Mouse (Mus musculus) liver, embryonic 14.5 days (tissue): ENCODE measurements around the gene Anapc2. TPM values are rescaled to one million over a fixed set of nuclear protein-coding genes. Genes with fewer than 3 reads are reported as not detected.
"Not testable (repeated sequence)": the region's sequence is repeated elsewhere in the genome, so short reads cannot be mapped to it uniquely, and the experiment has no call there.

Experiments used
- ATAC-seq: fragments of 200-750 bp; cut with Nextera tagmentation; 2 replicates; pipeline ENCODE4 v1.8.0; 2017; ENCODE audit warnings: moderate number of reproducible peaks, mild to moderate bottlenecking, moderate library complexity; ENCODE audit not compliant: insufficient read depth
- DNase-seq, 3 experiments: peaks; one replicate each; pipeline ENCODE4 v3.0.0-alpha.2; 2012 to 2013; ENCODE audit warnings: low read depth in 3 of 3, low spot score in 3 of 3
- H3K27ac ChIP-seq: fragments of 300-500 bp; sonication (generic); 2 replicates; pipeline ENCODE4 v1.5.1; 2014; ENCODE audit warnings: moderate library complexity, mild to moderate bottlenecking, control low read depth, inconsistent platforms
- H3K27me3 ChIP-seq: fragments of 300-500 bp; sonication (generic); 2 replicates; pipeline ENCODE4 v1.6.1; 2014; ENCODE audit warnings: mild to moderate bottlenecking, low read length, moderate library complexity; ENCODE audit not compliant: control insufficient read depth, insufficient read depth
- H3K36me3 ChIP-seq: fragments of 300-500 bp; sonication (generic); replicated peaks from 2 replicates; pipeline ENCODE4 v1.6.1; 2014; ENCODE audit warnings: low read depth; ENCODE audit not compliant: control insufficient read depth, insufficient read depth
- H3K4me1 ChIP-seq, 2 experiments: fragments of 200-500 bp in 1 of 2; fragments of 300-500 bp in 1 of 2; sonication (generic) in 1 of 2; replicated peaks; 2 replicates each; pipeline ENCODE4 v1.6.1; 2012 to 2014; ENCODE audit warnings: antibody characterized with exemption in 1 of 2, inconsistent platforms in 1 of 2, low read length in 1 of 2; ENCODE audit not compliant: control insufficient read depth in 2 of 2, insufficient read depth in 2 of 2
- H3K4me2 ChIP-seq: fragments of 300-500 bp; sonication (generic); 2 replicates; pipeline ENCODE4 v1.6.1; 2014; ENCODE audit warnings: low read depth, mild to moderate bottlenecking, control low read depth, moderate library complexity
- H3K4me3 ChIP-seq, 2 experiments: fragments of 200-500 bp in 1 of 2; fragments of 300-500 bp in 1 of 2; sonication (generic) in 1 of 2; 2 replicates each; pipeline ENCODE4 v1.5.1; 2012 to 2014; ENCODE audit warnings: low read depth in 2 of 2, low read length in 2 of 2, mild to moderate bottlenecking in 2 of 2, control low read depth in 1 of 2, inconsistent platforms in 1 of 2, moderate library complexity in 1 of 2; ENCODE audit not compliant: insufficient read depth in 1 of 2
- H3K9ac ChIP-seq: fragments of 300-500 bp; sonication (generic); replicated peaks from 2 replicates; pipeline ENCODE4 v1.6.1; 2014; ENCODE audit warnings: mild to moderate bottlenecking, control low read depth, moderate library complexity
- H3K9me3 ChIP-seq: fragments of 300-500 bp; sonication (generic); 2 replicates; pipeline ENCODE4 v1.6.1; 2016; ENCODE audit warnings: low read length, mixed read lengths; ENCODE audit not compliant: control insufficient read depth
- CTCF ChIP-seq: IDR thresholded peaks from 2 replicates; pipeline ENCODE4 v1.5.1; 2016; ENCODE audit warnings: antibody characterized with exemption, low read depth, control low read depth
- EP300 ChIP-seq: IDR thresholded peaks from 2 replicates; pipeline ENCODE4 v1.6.1; 2016; ENCODE audit warnings: antibody characterized with exemption, low read depth
- WGBS: fragments of 180-500 bp; shearing (Covaris S2); extraction: QIAGEN DNeasy Blood & Tissue Kit; methylation state at CpG from one replicate; pipeline ENCODE4 v1.1.7; 2014; ENCODE audit not compliant: insufficient replicate concordance; 5-methylcytosine and 5-hydroxymethylcytosine counted together
- polyA plus RNA-seq, 2 experiments: library from polyadenylated mRNA; depleted of rRNA in 1 of 2; stranded (reverse) in 1 of 2; unstranded in 1 of 2; fragments of >200 nt; fragmentation: Nextera tagmentation in 1 of 2; extraction: Ambion mirVana in 1 of 2; gene quantifications; 2 replicates each; pipeline versions ENCODE4 v1.2.1 to v1.2.3; 2012 to 2014

The Anapc2 gene
- polyA plus RNA-seq, 2 experiments: 23.8 to 30.2 TPM

DNA sequence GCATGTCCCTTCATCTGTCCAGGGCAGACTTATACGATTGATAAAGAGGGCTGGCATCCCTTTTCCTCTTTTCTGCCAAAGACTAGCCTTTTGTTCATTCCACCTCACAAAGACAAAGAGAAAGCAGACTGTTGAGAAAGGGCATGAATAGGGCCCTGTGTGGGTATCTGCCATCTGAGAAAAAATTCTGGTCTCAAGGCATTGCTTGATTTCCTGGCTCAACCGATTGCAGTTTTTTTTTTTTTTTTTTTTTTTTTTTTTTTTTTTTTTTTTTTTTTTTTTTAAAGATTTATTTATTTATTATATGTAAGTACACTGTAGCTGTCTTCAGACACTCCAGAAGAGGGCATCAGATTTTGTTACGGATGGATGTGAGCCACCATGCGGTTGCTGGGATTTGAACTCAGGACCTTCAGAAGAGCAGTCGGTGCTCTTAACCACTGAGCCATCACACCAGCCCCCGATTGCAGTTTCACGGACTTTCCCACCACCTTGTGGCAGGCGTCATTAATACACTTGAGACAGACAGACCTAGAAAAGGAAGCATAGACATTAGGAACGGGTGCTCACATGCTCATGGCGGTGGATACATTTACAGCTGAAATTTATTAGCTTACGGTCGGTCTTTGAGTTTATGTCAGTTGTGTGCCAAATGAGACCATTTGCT is 15.7 kb upstream of the Anapc2 start:
- Histone ChIP-seq H3K9ac (peak overlapping the region; percentile 82; the same call in 1 of the 2 replicates), H3K4me3 (peak overlapping the region; percentile 81 to 92), H3K4me2 (peak overlapping the region; percentile 87), H3K4me1 (peaks cover 6 to 10% of the 10 kb centered on the region in 2 experiments)
- not testable (repeated sequence) for H3K36me3 ChIP-seq, H3K27me3 ChIP-seq, ATAC-seq, H3K27ac ChIP-seq, H3K9me3 ChIP-seq
- peak; percentile 41 to 64 (median 55) for DNase-seq
- 27% methylated on average over 10 of the region's 12 CpGs for WGBS
- TF ChIP-seq CTCF: peak; percentile 58

DNA sequence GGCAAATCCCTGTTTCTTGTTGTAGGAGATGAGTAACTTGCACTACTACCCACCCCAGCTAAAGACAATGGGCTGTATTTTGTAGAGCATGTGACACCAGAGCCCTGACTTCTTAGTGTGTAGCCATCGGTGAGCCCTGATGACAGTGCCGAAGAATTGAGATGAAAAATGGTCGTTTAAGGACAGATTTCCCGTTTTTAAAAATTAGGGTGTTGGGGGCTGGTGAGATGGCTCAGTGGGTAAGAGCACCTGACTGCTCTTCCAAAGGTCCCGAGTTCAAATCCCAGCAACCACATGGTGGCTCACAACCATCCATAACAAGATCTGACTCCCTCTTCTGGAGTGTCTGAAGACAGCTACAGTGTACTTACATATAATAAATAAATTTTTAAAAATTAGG is 15.0 kb upstream of the Anapc2 start:
- H3K4me3 ChIP-seq, DNase-seq, H3K27ac ChIP-seq, ATAC-seq, H3K4me2 ChIP-seq, H3K9ac ChIP-seq, H3K9me3 ChIP-seq, H3K36me3 ChIP-seq, H3K27me3 ChIP-seq: not testable (repeated sequence)
- H3K4me1 ChIP-seq: peaks cover 6 to 16% of the 10 kb centered on the region in 2 experiments
- WGBS: 69% methylated on average over 5 of the region's 5 CpGs

DNA sequence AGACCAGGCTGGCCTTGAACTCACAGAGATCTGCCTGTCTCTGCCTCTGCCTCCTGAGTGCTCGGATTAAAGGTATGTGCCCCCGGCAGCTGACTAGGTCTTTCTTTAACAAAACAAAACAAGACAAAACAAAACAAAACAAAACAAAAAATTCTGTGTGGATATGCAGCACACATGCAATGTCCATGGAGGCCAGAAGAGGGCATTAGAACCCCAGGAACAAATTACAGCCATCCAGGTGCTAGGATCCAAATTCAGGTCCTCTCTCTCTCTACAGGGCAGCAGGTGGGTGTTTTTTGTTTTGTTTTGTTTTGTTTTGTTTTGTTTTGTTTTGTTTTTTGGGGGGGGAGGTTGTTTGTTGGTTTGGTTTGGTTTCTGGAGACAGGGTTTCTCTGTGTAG is 13.4 kb upstream of the Anapc2 start:
- H3K27me3 ChIP-seq: no peaks in the 10 kb centered on the region
- no peak overlapping the region for H3K9ac ChIP-seq
- no peak overlapping the region for H3K4me2 ChIP-seq
- H3K27ac ChIP-seq: no peak overlapping the region
- ATAC-seq: no peak
- DNase-seq: no peak
- no peak overlapping the region for H3K4me3 ChIP-seq
- peaks cover 6 to 16% of the 10 kb centered on the region in 2 experiments for H3K4me1 ChIP-seq
- H3K9me3 ChIP-seq: no peaks in the 10 kb centered on the region
- no peaks in the 10 kb centered on the region for H3K36me3 ChIP-seq
- TF ChIP-seq EP300 (0 out of 2 replicates have a peak, but pooled peaks have one; percentile 10), CTCF (peak; percentile 72)
- WGBS: 29% methylated on average over 2 of the region's 2 CpGs

- Histone ChIP-seq H3K9ac (peak overlapping the region; percentile 60), H3K4me2 (peak overlapping the region; percentile 99), H3K27me3 (no peaks in the 10 kb centered on the region), H3K27ac (peak overlapping the region; percentile 43; the same call in 1 of the 2 replicates), H3K4me3 (peak overlapping the region; percentile 80 to 81), H3K36me3 (no peaks in the 10 kb centered on the region), H3K4me1 (peaks cover 10 to 28% of the 10 kb centered on the region in 2 experiments), H3K9me3 (no peaks in the 10 kb centered on the region)
- 36% methylated on average over 12 of the region's 12 CpGs for WGBS
- DNase-seq (no peak), ATAC-seq (peak; percentile 5)
- TF ChIP-seq EP300 (no peak), CTCF (no peak)
Measured at GRCm38 (mm10) chr2:25261870-25262269, 10.4 kb upstream of the Anapc2 start.

- H3K4me1 ChIP-seq: peaks cover 12 to 32% of the 10 kb centered on the region in 2 experiments
Measured at GRCm38 (mm10) chr2:25262291-25262767, 9.9 kb upstream of the Anapc2 start, which contains the start of gene Tprn. TSS of gene Tprn (plus strand) at chr2:25262618.

More at GRCm38 (mm10) chr2:25262291-25262767, 9.9 kb upstream of the Anapc2 start, which contains the start of gene Tprn:
- peak within 1 kb of the TSS; percentile 43; the same call in 1 of the 2 replicates for H3K27ac ChIP-seq
- ATAC-seq: peak; percentile 100
- no peaks in the 10 kb centered on the region for H3K36me3 ChIP-seq
- no peaks in the 10 kb centered on the region for H3K9me3 ChIP-seq
- H3K4me3 ChIP-seq: peak within 1 kb of the TSS; percentile 80 to 81
- no peak for TF ChIP-seq EP300
- DNase-seq: peak; percentile 97 to 98 (median 97)
- 0% methylated on average over 39 of the region's 39 CpGs for WGBS
- peak within 1 kb of the TSS; percentile 99 for H3K4me2 ChIP-seq
- H3K27me3 ChIP-seq: no peaks in the 10 kb centered on the region
- peak within 1 kb of the TSS; percentile 76 for H3K9ac ChIP-seq
